Mouse (Mus musculus): ENCODE data around the gene Asb1. TPM values are rescaled to one million over a fixed set of nuclear protein-coding genes. Genes with fewer than 3 reads are reported as not detected.

Gene Asb1
- 12.3 and 13.8 TPM in 2 replicates for polyA plus RNA-seq (2015; fragmentation: Nextera tagmentation; extraction: Ambion mirVana)

GRCm38 (mm10) chr1:91540271-91540826, at the start of gene Asb1:
Gene Asb1 (plus strand): TSS chr1:91540544.
- peak within 1 kb of the TSS; percentile 99 for H3K27ac ChIP-seq

GRCm38 (mm10) chr1:91492740-91493139, 47.6 kb upstream of the Asb1 start:
- DNase-seq (no peak), ATAC-seq (ENCODE audit: low read depth) (no peak)
- WGBS (ENCODE audit: insufficient replicate concordance), result 25% methylated on average over 2 of the region's 2 CpGs
- peaks cover 22% of the 10 kb centered on the region for H3K4me1 ChIP-seq (replicated peaks)
- no peak overlapping the region for H3K4me2 ChIP-seq
- H3K27ac ChIP-seq, result no peak overlapping the region
- H3K9me3 ChIP-seq (replicated peaks), result no peaks in the 10 kb centered on the region
- no peaks in the 10 kb centered on the region for H3K36me3 ChIP-seq
- H3K27me3 ChIP-seq, result no peaks in the 10 kb centered on the region
- no peak overlapping the region for H3K9ac ChIP-seq
- H3K4me3 ChIP-seq (replicated peaks), result no peak overlapping the region

More at GRCm38 (mm10) chr1:91540271-91540826, at the start of gene Asb1:
- Histone ChIP-seq H3K9me3 (replicated peaks) (no peaks in the 10 kb centered on the region), H3K36me3 (peaks cover 14% of the 10 kb centered on the region), H3K4me3 (replicated peaks) (peak within 1 kb of the TSS; percentile 85), H3K4me1 (replicated peaks) (peaks cover 84% of the 10 kb centered on the region), H3K27me3 (no peaks in the 10 kb centered on the region), H3K9ac (peak within 1 kb of the TSS; percentile 95), H3K4me2 (peak within 1 kb of the TSS; percentile 96)
- ATAC-seq (ENCODE audit: low read depth) (peak; percentile 88), DNase-seq (peak; percentile 95)
- WGBS (ENCODE audit: insufficient replicate concordance), result under 1% methylated on average over 41 of the region's 41 CpGs

- no peaks in the 10 kb centered on the region for H3K27me3 ChIP-seq
- peak overlapping the region; percentile 87 for H3K4me2 ChIP-seq
- H3K9ac ChIP-seq, result peak overlapping the region; percentile 27; the same call in 1 of the 2 replicates
- H3K36me3 ChIP-seq, result no peaks in the 10 kb centered on the region
- ATAC-seq (ENCODE audit: low read depth) (peak; percentile 1), DNase-seq (no peak)
- no peaks in the 10 kb centered on the region for H3K9me3 ChIP-seq (replicated peaks)
- peaks cover 22% of the 10 kb centered on the region for H3K4me1 ChIP-seq (replicated peaks)
- 34% methylated on average over 3 of the region's 3 CpGs for WGBS (ENCODE audit: insufficient replicate concordance)
- H3K4me3 ChIP-seq (replicated peaks), result peak overlapping the region; percentile 84
- no peak overlapping the region for H3K27ac ChIP-seq
These were observed 46.4 kb upstream of the Asb1 start for GRCm38 (mm10) chr1:91493938-91494337.

- H3K4me2 ChIP-seq, result peak within 1 kb of the TSS; percentile 87
- ATAC-seq (ENCODE audit: low read depth) (peak; percentile 98), DNase-seq (peak; percentile 84)
- no peaks in the 10 kb centered on the region for H3K9me3 ChIP-seq (replicated peaks)
- peaks cover 1% of the 10 kb centered on the region; the same call in 1 of the 2 replicates for H3K36me3 ChIP-seq
- H3K27me3 ChIP-seq, result no peaks in the 10 kb centered on the region
- peak within 1 kb of the TSS; percentile 84 for H3K4me3 ChIP-seq (replicated peaks)
- peaks cover 22% of the 10 kb centered on the region for H3K4me1 ChIP-seq (replicated peaks)
- WGBS (ENCODE audit: insufficient replicate concordance), result under 1% methylated on average over 77 of the region's 79 CpGs
- H3K9ac ChIP-seq, result peak within 1 kb of the TSS; percentile 84
- H3K27ac ChIP-seq, result no peak within 1 kb of the TSS
These were observed 45.7 kb upstream of the Asb1 start, which contains the start of gene Traf3ip1 for GRCm38 (mm10) chr1:91494457-91495140. Gene Traf3ip1 (plus strand): TSS chr1:91494647.

GRCm38 (mm10) chr1:91495321-91495720, 45.0 kb upstream of the Asb1 start:
- Histone ChIP-seq H3K27me3 (no peaks in the 10 kb centered on the region), H3K27ac (no peak overlapping the region), H3K9me3 (replicated peaks) (no peaks in the 10 kb centered on the region), H3K4me3 (replicated peaks) (peak overlapping the region; percentile 84), H3K36me3 (peaks cover 8% of the 10 kb centered on the region; the same call in 1 of the 2 replicates), H3K4me1 (replicated peaks) (peaks cover 22% of the 10 kb centered on the region), H3K9ac (peak overlapping the region; percentile 84), H3K4me2 (peak overlapping the region; percentile 87)
- 50% methylated on average over 5 of the region's 5 CpGs for WGBS (ENCODE audit: insufficient replicate concordance)
- DNase-seq (no peak), ATAC-seq (ENCODE audit: low read depth) (no peak)

GRCm38 (mm10) chr1:91498579-91498978, 41.8 kb upstream of the Asb1 start:
- Histone ChIP-seq H3K9ac (no peak overlapping the region), H3K4me1 (replicated peaks) (peaks cover 22% of the 10 kb centered on the region), H3K4me2 (no peak overlapping the region), H3K9me3 (replicated peaks) (no peaks in the 10 kb centered on the region), H3K27me3 (no peaks in the 10 kb centered on the region), H3K36me3 (peaks cover 25% of the 10 kb centered on the region), H3K4me3 (replicated peaks) (no peak overlapping the region), H3K27ac (no peak overlapping the region)
- ATAC-seq (ENCODE audit: low read depth) (no peak), DNase-seq (no peak)
- 87% methylated on average over 6 of the region's 6 CpGs for WGBS (ENCODE audit: insufficient replicate concordance)

- Histone ChIP-seq H3K4me3 (replicated peaks) (no peak overlapping the region), H3K9ac (no peak overlapping the region), H3K27ac (no peak overlapping the region), H3K9me3 (replicated peaks) (no peaks in the 10 kb centered on the region), H3K36me3 (peaks cover 31% of the 10 kb centered on the region), H3K4me2 (no peak overlapping the region), H3K27me3 (no peaks in the 10 kb centered on the region), H3K4me1 (replicated peaks) (no peaks in the 10 kb centered on the region)
- 66% methylated on average over 3 of the region's 3 CpGs for WGBS (ENCODE audit: insufficient replicate concordance)
- DNase-seq, result no peak
- ATAC-seq (ENCODE audit: low read depth), result no peak
These were observed 35.7 kb upstream of the Asb1 start for GRCm38 (mm10) chr1:91504615-91505014.

GRCm38 (mm10) chr1:91514916-91515315, 25.4 kb upstream of the Asb1 start:
- no peak for DNase-seq
- ATAC-seq (ENCODE audit: low read depth), result no peak
- no peaks in the 10 kb centered on the region for H3K4me1 ChIP-seq (replicated peaks)
- no peak overlapping the region for H3K4me3 ChIP-seq (replicated peaks)
- no peak overlapping the region for H3K27ac ChIP-seq
- no peak overlapping the region for H3K9ac ChIP-seq
- H3K4me2 ChIP-seq, result no peak overlapping the region
- no peaks in the 10 kb centered on the region for H3K27me3 ChIP-seq
- 75% methylated on average over 11 of the region's 11 CpGs for WGBS (ENCODE audit: insufficient replicate concordance)
- no peaks in the 10 kb centered on the region for H3K9me3 ChIP-seq (replicated peaks)
- H3K36me3 ChIP-seq, result peaks cover 1% of the 10 kb centered on the region; the same call in 1 of the 2 replicates

- Histone ChIP-seq H3K27me3 (no peaks in the 10 kb centered on the region), H3K9ac (no peak overlapping the region), H3K36me3 (peaks cover 5% of the 10 kb centered on the region; the same call in 1 of the 2 replicates), H3K4me3 (replicated peaks) (no peak overlapping the region), H3K9me3 (replicated peaks) (no peaks in the 10 kb centered on the region), H3K27ac (no peak overlapping the region), H3K4me2 (no peak overlapping the region), H3K4me1 (replicated peaks) (no peaks in the 10 kb centered on the region)
- 79% methylated on average over 6 of the region's 6 CpGs for WGBS (ENCODE audit: insufficient replicate concordance)
- no peak for DNase-seq
- ATAC-seq (ENCODE audit: low read depth), result no peak
These were observed 24.7 kb upstream of the Asb1 start for GRCm38 (mm10) chr1:91515642-91516041.

- H3K27me3 ChIP-seq, result no peaks in the 10 kb centered on the region
- H3K9ac ChIP-seq, result no peak overlapping the region
- DNase-seq (no peak), ATAC-seq (ENCODE audit: low read depth) (peak; percentile 77)
- WGBS (ENCODE audit: insufficient replicate concordance), result 13% methylated on average over 10 of the region's 10 CpGs
- no peak overlapping the region for H3K4me2 ChIP-seq
- H3K9me3 ChIP-seq (replicated peaks), result no peaks in the 10 kb centered on the region
- H3K36me3 ChIP-seq, result peaks cover 21% of the 10 kb centered on the region
- H3K4me1 ChIP-seq (replicated peaks), result 0 out of 2 replicates have a peak, but pooled peaks cover 3% of the 10 kb centered on the region
- H3K4me3 ChIP-seq (replicated peaks), result no peak overlapping the region
- no peak overlapping the region for H3K27ac ChIP-seq
These were observed 16.6 kb upstream of the Asb1 start for GRCm38 (mm10) chr1:91523759-91524158.

GRCm38 (mm10) chr1:91525838-91526237, 14.5 kb upstream of the Asb1 start:
- Histone ChIP-seq H3K4me1 (replicated peaks) (peaks cover 8% of the 10 kb centered on the region; the same call in 1 of the 2 replicates), H3K4me2 (no peak overlapping the region), H3K36me3 (peaks cover 16% of the 10 kb centered on the region), H3K27me3 (no peaks in the 10 kb centered on the region), H3K27ac (no peak overlapping the region), H3K9ac (no peak overlapping the region), H3K9me3 (replicated peaks) (no peaks in the 10 kb centered on the region), H3K4me3 (replicated peaks) (no peak overlapping the region)
- ATAC-seq (ENCODE audit: low read depth) (no peak), DNase-seq (no peak)
- WGBS (ENCODE audit: insufficient replicate concordance), result 89% methylated on average over 14 of the region's 14 CpGs

All from liver, embryonic 13.5 days (tissue).